Mouse (Mus musculus) lung, postnatal 10 days (tissue): ENCODE data around the gene Homer1.

Experiments used
- DNase-seq: peaks from one replicate; pipeline ENCODE4 v3.0.0; 2021

Gene Homer1

GRCm38 (mm10) chr13:93299316-93299715 lies at the start of gene Homer1:
Gene Homer1, plus strand, starts transcription at chr13:93299635.
- DNase-seq: no peak

- no peak for DNase-seq
Observed at GRCm38 (mm10) chr13:93251732-93252131, 47.7 kb upstream of the Homer1 start.

- DNase-seq: no peak
Observed at GRCm38 (mm10) chr13:93252175-93252574, 47.3 kb upstream of the Homer1 start.

- DNase-seq: no peak
Observed at GRCm38 (mm10) chr13:93252941-93253340, 46.5 kb upstream of the Homer1 start.

GRCm38 (mm10) chr13:93267151-93267550 lies 32.3 kb upstream of the Homer1 start:
- no peak for DNase-seq

GRCm38 (mm10) chr13:93300581-93300980 lies 1.1 kb downstream of the Homer1 start:
- DNase-seq: no peak

GRCm38 (mm10) chr13:93301060-93301459 lies 1.6 kb downstream of the Homer1 start:
- DNase-seq: no peak

GRCm38 (mm10) chr13:93302846-93303562 lies 3.6 kb downstream of the Homer1 start:
- no peak for DNase-seq

GRCm38 (mm10) chr13:93303563-93304250 lies 4.3 kb downstream of the Homer1 start:
- peak; percentile 95 for DNase-seq

- DNase-seq: no peak
Observed at GRCm38 (mm10) chr13:93304251-93305001, 5.0 kb downstream of the Homer1 start.

GRCm38 (mm10) chr13:93305149-93305548 lies 5.7 kb downstream of the Homer1 start:
- DNase-seq: no peak

- DNase-seq: no peak
Observed at GRCm38 (mm10) chr13:93305636-93306035, 6.2 kb downstream of the Homer1 start.

GRCm38 (mm10) chr13:93306545-93306944 lies 7.1 kb downstream of the Homer1 start:
- no peak for DNase-seq

- no peak for DNase-seq
Observed at GRCm38 (mm10) chr13:93307700-93308099, 8.3 kb downstream of the Homer1 start.

- DNase-seq: no peak
Observed at GRCm38 (mm10) chr13:93309295-93309694, 9.9 kb downstream of the Homer1 start.

GRCm38 (mm10) chr13:93312518-93312917 lies 13.1 kb downstream of the Homer1 start:
- no peak for DNase-seq

GRCm38 (mm10) chr13:93314322-93314721 lies 14.9 kb downstream of the Homer1 start:
- DNase-seq: no peak

GRCm38 (mm10) chr13:93320089-93320488 lies 20.7 kb downstream of the Homer1 start:
- DNase-seq: no peak

GRCm38 (mm10) chr13:93326326-93326725 lies 26.9 kb downstream of the Homer1 start:
- no peak for DNase-seq

GRCm38 (mm10) chr13:93331721-93332120 lies 32.3 kb downstream of the Homer1 start:
- DNase-seq: no peak

- DNase-seq: no peak
Observed at GRCm38 (mm10) chr13:93332491-93332890, 33.1 kb downstream of the Homer1 start.

GRCm38 (mm10) chr13:93335337-93335736 lies 35.9 kb downstream of the Homer1 start:
- no peak for DNase-seq

GRCm38 (mm10) chr13:93338394-93338793 lies 39.0 kb downstream of the Homer1 start:
- DNase-seq: no peak
